Mouse (Mus musculus) myocyte (in vitro differentiated cells): Measurements from ENCODE around the gene Elovl6. TPM values are rescaled to one million over a fixed set of nuclear protein-coding genes. Genes with fewer than 3 reads are reported as not detected.

Source experiments
- H3K27me3 ChIP-seq: one replicate; pipeline ENCODE4 v1.6.1; 2011; ENCODE audit not compliant: control insufficient read depth, insufficient read depth, insufficient read length
- H3K36me3 ChIP-seq: one replicate; pipeline ENCODE4 v1.6.1; 2011; ENCODE audit not compliant: control insufficient read depth, insufficient read depth
- H3K4me2 ChIP-seq: one replicate; pipeline ENCODE4 v1.6.1; 2011; ENCODE audit warnings: low read depth, control low read depth
- H3K4me3 ChIP-seq: one replicate; pipeline ENCODE4 v1.5.1; 2011; ENCODE audit warnings: mild to moderate bottlenecking, control low read depth, moderate library complexity
- H3K79me2 ChIP-seq: one replicate; pipeline ENCODE4 v1.6.1; 2011; ENCODE audit not compliant: control insufficient read depth, insufficient read depth
- H3ac ChIP-seq: one replicate; pipeline ENCODE4 v1.6.1; 2011; ENCODE audit not compliant: control insufficient read depth, insufficient read length
- CEBPB ChIP-seq: IDR thresholded peaks from 2 replicates; pipeline ENCODE4 v1.6.1; 2011; ENCODE audit warnings: mild to moderate bottlenecking, moderate library complexity; ENCODE audit not compliant: poor library complexity, insufficient read depth, severe bottlenecking
- E2F4 ChIP-seq: IDR thresholded peaks from one replicate; pipeline ENCODE4 v1.6.1; 2011; ENCODE audit warnings: mild to moderate bottlenecking, control low read depth, moderate library complexity; ENCODE audit not compliant: insufficient read depth
- MAX ChIP-seq: IDR thresholded peaks from one replicate; pipeline ENCODE4 v1.6.1; 2011; ENCODE audit warnings: low read depth, mild to moderate bottlenecking, control low read depth
- MYOD1 ChIP-seq, 3 experiments: IDR thresholded peaks; one replicate each; pipeline ENCODE4 v1.6.1; 2011; ENCODE audit warnings: control low read depth in 2 of 3, low read depth in 2 of 3, mild to moderate bottlenecking in 2 of 3, moderate library complexity in 1 of 3; ENCODE audit not compliant: insufficient read length in 2 of 3, control insufficient read depth in 1 of 3
- MYOG ChIP-seq, 3 experiments: IDR thresholded peaks; one replicate each; pipeline ENCODE4 v1.6.1; 2011; ENCODE audit warnings: control low read depth in 2 of 3, low read depth in 2 of 3, mild to moderate bottlenecking in 2 of 3; ENCODE audit not compliant: insufficient read length in 2 of 3, control insufficient read depth in 1 of 3, insufficient read depth in 1 of 3
- POLR2A ChIP-seq: IDR thresholded peaks from one replicate; pipeline ENCODE4 v1.6.1; 2011; ENCODE audit warnings: low read depth, mild to moderate bottlenecking, control low read depth, moderate library complexity; ENCODE audit not compliant: insufficient read length
- POLR2AphosphoS2 ChIP-seq: IDR thresholded peaks from one replicate; pipeline ENCODE4 v1.6.1; 2011; ENCODE audit warnings: low read depth, control low read depth; ENCODE audit not compliant: insufficient read length
- REST ChIP-seq: IDR thresholded peaks from one replicate; pipeline ENCODE4 v1.6.1; 2011; ENCODE audit warnings: mild to moderate bottlenecking, control low read depth, moderate library complexity; ENCODE audit not compliant: insufficient read depth, insufficient read length
- SRF ChIP-seq: IDR thresholded peaks from one replicate; pipeline ENCODE4 v1.6.1; 2011; ENCODE audit warnings: low read depth; ENCODE audit not compliant: control insufficient read depth, insufficient read length
- TCF12 ChIP-seq: IDR thresholded peaks from one replicate; pipeline ENCODE4 v1.6.1; 2011; ENCODE audit warnings: mild to moderate bottlenecking, control low read depth; ENCODE audit not compliant: poor library complexity, insufficient read depth, severe bottlenecking
- TCF3 ChIP-seq: IDR thresholded peaks from one replicate; pipeline ENCODE4 v1.6.1; 2011; ENCODE audit warnings: low read depth, control low read depth; ENCODE audit not compliant: insufficient read length
- USF1 ChIP-seq: IDR thresholded peaks from one replicate; pipeline ENCODE4 v1.6.1; 2011; ENCODE audit warnings: low read depth, mild to moderate bottlenecking, control low read depth, moderate library complexity
- polyA plus RNA-seq: library from polyadenylated mRNA; unstranded; fragments of >200 nt; fragmentation: generic; extraction: Trizol; gene quantifications from one replicate; pipeline ENCODE4 v1.2.1, GENCODE M21; 2012; ENCODE audit warnings: missing spikeins

Gene Elovl6
- polyA plus RNA-seq, 1 experiment: 6.8 TPM

- H3K27me3 ChIP-seq: no peaks in the 10 kb centered on the region
These were observed 949 bp downstream of the Elovl6 start for GRCm38 (mm10) chr3:129532865-129533742.

GRCm38 (mm10) chr3:129533743-129534530, 1.8 kb downstream of the Elovl6 start:
- Histone ChIP-seq H3K27me3 (no peaks in the 10 kb centered on the region), H3K36me3 (peaks cover 7% of the 10 kb centered on the region), H3K4me2 (peak overlapping the region; percentile 94), H3ac (peak overlapping the region; percentile 91), H3K79me2 (peaks cover 43% of the 10 kb centered on the region), H3K4me3 (peak overlapping the region; percentile 99)
- TF ChIP-seq POLR2AphosphoS2: peak; percentile 65
- TF ChIP-seq E2F4: no peak
- no peak for TF ChIP-seq CEBPB
- TF ChIP-seq POLR2A: peak; percentile 57
- TF ChIP-seq MYOG (IDR thresholded peaks at IDR 0.05; ENCODE audit: control insufficient read depth in 1 of 3, insufficient read depth in 1 of 3, insufficient read length in 2 of 3, low read depth in 2 of 3): peak in 1 of 3 experiments; percentile 26

More at GRCm38 (mm10) chr3:129532865-129533742, 949 bp downstream of the Elovl6 start:
- TF ChIP-seq REST (no peak), E2F4 (no peak), MYOD1 (IDR thresholded peaks at IDR 0.05; ENCODE audit: control insufficient read depth in 1 of 3, insufficient read length in 2 of 3, low read depth in 2 of 3) (no peak), MYOG (IDR thresholded peaks at IDR 0.05; ENCODE audit: control insufficient read depth in 1 of 3, insufficient read depth in 1 of 3, insufficient read length in 2 of 3, low read depth in 2 of 3) (no peak), USF1 (no peak), POLR2A (no peak), MAX (no peak), TCF12 (no peak), CEBPB (no peak), POLR2AphosphoS2 (no peak), SRF (no peak)
- Histone ChIP-seq H3K4me2 (peak overlapping the region; percentile 78), H3ac (peak overlapping the region; percentile 91), H3K4me3 (peak overlapping the region; percentile 99), H3K79me2 (peaks cover 34% of the 10 kb centered on the region), H3K36me3 (peaks cover 6% of the 10 kb centered on the region)

GRCm38 (mm10) chr3:129535444-129535843, 3.3 kb downstream of the Elovl6 start:
- H3K36me3 ChIP-seq: peaks cover 7% of the 10 kb centered on the region
- H3K79me2 ChIP-seq: peaks cover 58% of the 10 kb centered on the region
- TF ChIP-seq MYOG (IDR thresholded peaks at IDR 0.05; ENCODE audit: control insufficient read depth in 1 of 3, insufficient read depth in 1 of 3, insufficient read length in 2 of 3, low read depth in 2 of 3): no peak
- no peak for TF ChIP-seq MYOD1 (IDR thresholded peaks at IDR 0.05; ENCODE audit: control insufficient read depth in 1 of 3, insufficient read length in 2 of 3, low read depth in 2 of 3)
- no peak for TF ChIP-seq POLR2A
- no peak for TF ChIP-seq E2F4
- no peak for TF ChIP-seq TCF3
- TF ChIP-seq REST: no peak
- no peak for TF ChIP-seq MAX
- TF ChIP-seq USF1: no peak
- TF ChIP-seq SRF: no peak
- TF ChIP-seq CEBPB: no peak
- no peak for TF ChIP-seq TCF12
- TF ChIP-seq POLR2AphosphoS2: no peak
- peak overlapping the region; percentile 99 for H3K4me3 ChIP-seq
- no peak overlapping the region for H3ac ChIP-seq
- peak overlapping the region; percentile 94 for H3K4me2 ChIP-seq
- no peaks in the 10 kb centered on the region for H3K27me3 ChIP-seq

GRCm38 (mm10) chr3:129536109-129536508, 4.0 kb downstream of the Elovl6 start:
- no peak for TF ChIP-seq REST
- TF ChIP-seq POLR2A: peak; percentile 99
- no peak for TF ChIP-seq E2F4
- no peak for TF ChIP-seq CEBPB
- peak; percentile 99 for TF ChIP-seq POLR2AphosphoS2
- peak; percentile 10 for TF ChIP-seq USF1
- TF ChIP-seq SRF: no peak
- TF ChIP-seq TCF3: no peak
- no peak for TF ChIP-seq MAX
- TF ChIP-seq MYOD1 (IDR thresholded peaks at IDR 0.05; ENCODE audit: control insufficient read depth in 1 of 3, insufficient read length in 2 of 3, low read depth in 2 of 3): no peak
- no peak for TF ChIP-seq MYOG (IDR thresholded peaks at IDR 0.05; ENCODE audit: control insufficient read depth in 1 of 3, insufficient read depth in 1 of 3, insufficient read length in 2 of 3, low read depth in 2 of 3)
- TF ChIP-seq TCF12: no peak
- Histone ChIP-seq H3K79me2 (peaks cover 65% of the 10 kb centered on the region), H3K4me2 (peak overlapping the region; percentile 94), H3K4me3 (peak overlapping the region; percentile 99), H3K27me3 (no peaks in the 10 kb centered on the region), H3ac (no peak overlapping the region), H3K36me3 (peaks cover 7% of the 10 kb centered on the region)
